Mouse (Mus musculus): ENCODE data around the gene Pask. TPM values are rescaled to one million over a fixed set of nuclear protein-coding genes. Genes with fewer than 3 reads are reported as not detected.

Pask gene
- 19.7 and 29.7 TPM in 2 replicates for polyA plus RNA-seq (2016; fragmentation: Nextera tagmentation; extraction: Ambion mirVana)

GRCm38 (mm10) chr1:93342648-93343503 is at the start of gene Pask, which contains the start of gene Ppp1r7:
Pask (minus strand) TSS chr1:93343482.
Ppp1r7 (plus strand) TSS chr1:93342854.
- DNase-seq (ENCODE audit: low spot score), result peak; percentile 98
- H3K27me3 ChIP-seq (ENCODE audit: insufficient read depth, poor library complexity, severe bottlenecking), result no peaks in the 10 kb centered on the region
- WGBS, result under 1% methylated on average over 63 of the region's 63 CpGs
- peaks cover 24% of the 10 kb centered on the region for H3K4me1 ChIP-seq (replicated peaks)
- no peaks in the 10 kb centered on the region for H3K9me3 ChIP-seq
- peak within 1 kb of the TSS; percentile 96 for H3K4me3 ChIP-seq
- H3K36me3 ChIP-seq, result peaks cover 23% of the 10 kb centered on the region
- peak within 1 kb of the TSS; percentile 92 for H3K27ac ChIP-seq

- Histone ChIP-seq H3K9me3 (no peaks in the 10 kb centered on the region), H3K27me3 (ENCODE audit: insufficient read depth, poor library complexity, severe bottlenecking) (no peaks in the 10 kb centered on the region), H3K4me1 (replicated peaks) (0 out of 2 replicates have a peak, but pooled peaks cover 2% of the 10 kb centered on the region), H3K27ac (no peak overlapping the region), H3K4me3 (no peak overlapping the region), H3K36me3 (no peaks in the 10 kb centered on the region)
- WGBS, result 66% methylated on average over 2 of the region's 2 CpGs
- no peak for DNase-seq (ENCODE audit: low spot score)
Measured at GRCm38 (mm10) chr1:93388906-93389305, 45.6 kb upstream of the Pask start.

GRCm38 (mm10) chr1:93387198-93387597 is 43.9 kb upstream of the Pask start:
- 83% methylated on average over 2 of the region's 2 CpGs for WGBS
- DNase-seq (ENCODE audit: low spot score), result no peak
- Histone ChIP-seq H3K9me3 (no peaks in the 10 kb centered on the region), H3K4me1 (replicated peaks) (0 out of 2 replicates have a peak, but pooled peaks cover 2% of the 10 kb centered on the region), H3K27me3 (ENCODE audit: insufficient read depth, poor library complexity, severe bottlenecking) (no peaks in the 10 kb centered on the region), H3K27ac (no peak overlapping the region), H3K36me3 (no peaks in the 10 kb centered on the region), H3K4me3 (no peak overlapping the region)

GRCm38 (mm10) chr1:93379117-93379516 is 35.8 kb upstream of the Pask start:
- Histone ChIP-seq H3K4me3 (no peak overlapping the region), H3K27ac (no peak overlapping the region), H3K36me3 (no peaks in the 10 kb centered on the region), H3K27me3 (ENCODE audit: insufficient read depth, poor library complexity, severe bottlenecking) (no peaks in the 10 kb centered on the region), H3K4me1 (replicated peaks) (no peaks in the 10 kb centered on the region), H3K9me3 (no peaks in the 10 kb centered on the region)
- no peak for DNase-seq (ENCODE audit: low spot score)
- WGBS, result 82% methylated on average over 5 of the region's 5 CpGs

- Histone ChIP-seq H3K4me3 (no peak overlapping the region), H3K9me3 (no peaks in the 10 kb centered on the region), H3K27me3 (ENCODE audit: insufficient read depth, poor library complexity, severe bottlenecking) (no peaks in the 10 kb centered on the region), H3K27ac (no peak overlapping the region), H3K36me3 (no peaks in the 10 kb centered on the region), H3K4me1 (replicated peaks) (peaks cover 9% of the 10 kb centered on the region)
- no peak for DNase-seq (ENCODE audit: low spot score)
- WGBS, result 72% methylated on average over 5 of the region's 5 CpGs
Measured at GRCm38 (mm10) chr1:93377307-93377706, 34.0 kb upstream of the Pask start.

- H3K27me3 ChIP-seq (ENCODE audit: insufficient read depth, poor library complexity, severe bottlenecking), result no peaks in the 10 kb centered on the region
- WGBS, result 78% methylated on average over 4 of the region's 4 CpGs
- H3K4me3 ChIP-seq, result no peak within 1 kb of the TSS
- H3K36me3 ChIP-seq, result no peaks in the 10 kb centered on the region
- peak within 1 kb of the TSS; percentile 67 for H3K27ac ChIP-seq
- H3K4me1 ChIP-seq (replicated peaks), result peaks cover 11% of the 10 kb centered on the region
- no peaks in the 10 kb centered on the region for H3K9me3 ChIP-seq
- no peak for DNase-seq (ENCODE audit: low spot score)
Measured at GRCm38 (mm10) chr1:93373665-93374064, 30.4 kb upstream of the Pask start, which contains the start of gene Ano7. Ano7 (plus strand) TSS chr1:93373930.

- 95% methylated on average over 6 of the region's 6 CpGs for WGBS
- Histone ChIP-seq H3K9me3 (no peaks in the 10 kb centered on the region), H3K27ac (no peak overlapping the region), H3K4me1 (replicated peaks) (no peaks in the 10 kb centered on the region), H3K4me3 (no peak overlapping the region), H3K27me3 (ENCODE audit: insufficient read depth, poor library complexity, severe bottlenecking) (no peaks in the 10 kb centered on the region), H3K36me3 (peaks cover 77% of the 10 kb centered on the region)
- DNase-seq (ENCODE audit: low spot score), result no peak
Measured at GRCm38 (mm10) chr1:93365641-93366040, 22.4 kb upstream of the Pask start.

- 90% methylated on average over 4 of the region's 4 CpGs for WGBS
- peaks cover 98% of the 10 kb centered on the region for H3K36me3 ChIP-seq
Measured at GRCm38 (mm10) chr1:93362661-93363060, 19.4 kb upstream of the Pask start.

GRCm38 (mm10) chr1:93352724-93353123 is 9.4 kb upstream of the Pask start:
- no peak for DNase-seq (ENCODE audit: low spot score)
- Histone ChIP-seq H3K36me3 (peaks cover 100% of the 10 kb centered on the region), H3K27ac (no peak overlapping the region), H3K9me3 (no peaks in the 10 kb centered on the region), H3K27me3 (ENCODE audit: insufficient read depth, poor library complexity, severe bottlenecking) (no peaks in the 10 kb centered on the region), H3K4me3 (no peak overlapping the region), H3K4me1 (replicated peaks) (no peaks in the 10 kb centered on the region)
- 92% methylated on average over 2 of the region's 2 CpGs for WGBS

More at GRCm38 (mm10) chr1:93362661-93363060, 19.4 kb upstream of the Pask start:
- Histone ChIP-seq H3K4me3 (no peak overlapping the region), H3K4me1 (replicated peaks) (no peaks in the 10 kb centered on the region), H3K27ac (no peak overlapping the region), H3K9me3 (no peaks in the 10 kb centered on the region), H3K27me3 (ENCODE audit: insufficient read depth, poor library complexity, severe bottlenecking) (no peaks in the 10 kb centered on the region)
- DNase-seq (ENCODE audit: low spot score), result no peak

GRCm38 (mm10) chr1:93349701-93350100 is 6.4 kb upstream of the Pask start:
- Histone ChIP-seq H3K4me3 (no peak overlapping the region), H3K27ac (no peak overlapping the region), H3K36me3 (peaks cover 91% of the 10 kb centered on the region), H3K27me3 (ENCODE audit: insufficient read depth, poor library complexity, severe bottlenecking) (no peaks in the 10 kb centered on the region), H3K4me1 (replicated peaks) (peaks cover 4% of the 10 kb centered on the region; the same call in 1 of the 2 replicates), H3K9me3 (no peaks in the 10 kb centered on the region)
- WGBS, result 87% methylated on average over 4 of the region's 4 CpGs
- no peak for DNase-seq (ENCODE audit: low spot score)

- Histone ChIP-seq H3K27ac (no peak overlapping the region), H3K36me3 (peaks cover 66% of the 10 kb centered on the region), H3K27me3 (ENCODE audit: insufficient read depth, poor library complexity, severe bottlenecking) (no peaks in the 10 kb centered on the region), H3K4me3 (no peak overlapping the region), H3K9me3 (no peaks in the 10 kb centered on the region), H3K4me1 (replicated peaks) (peaks cover 13% of the 10 kb centered on the region)
- no peak for DNase-seq (ENCODE audit: low spot score)
- 95% methylated on average over 5 of the region's 5 CpGs for WGBS
Measured at GRCm38 (mm10) chr1:93347176-93347575, 3.9 kb upstream of the Pask start.

GRCm38 (mm10) chr1:93343504-93344047 is 294 bp upstream of the Pask start:
- H3K27ac ChIP-seq, result peak overlapping the region; percentile 92
- no peaks in the 10 kb centered on the region for H3K27me3 ChIP-seq (ENCODE audit: insufficient read depth, poor library complexity, severe bottlenecking)
- H3K4me1 ChIP-seq (replicated peaks), result peaks cover 24% of the 10 kb centered on the region
- peaks cover 30% of the 10 kb centered on the region for H3K36me3 ChIP-seq
- H3K4me3 ChIP-seq, result peak overlapping the region; percentile 96
- WGBS, result under 1% methylated on average over 39 of the region's 39 CpGs
- DNase-seq (ENCODE audit: low spot score), result peak; percentile 94
- H3K9me3 ChIP-seq, result no peaks in the 10 kb centered on the region

GRCm38 (mm10) chr1:93334621-93335020 is 8.7 kb downstream of the Pask start:
- H3K9me3 ChIP-seq, result no peaks in the 10 kb centered on the region
- H3K36me3 ChIP-seq, result peaks cover 79% of the 10 kb centered on the region
- H3K27ac ChIP-seq, result no peak overlapping the region
- WGBS, result 79% methylated on average over 2 of the region's 2 CpGs
- no peaks in the 10 kb centered on the region for H3K27me3 ChIP-seq (ENCODE audit: insufficient read depth, poor library complexity, severe bottlenecking)
- no peak overlapping the region for H3K4me3 ChIP-seq
- H3K4me1 ChIP-seq (replicated peaks), result peaks cover 4% of the 10 kb centered on the region; the same call in 1 of the 2 replicates
- no peak for DNase-seq (ENCODE audit: low spot score)
